Comparison of ENCODE assay signal across 7 mouse cellular contexts in genomic region chr7:112369046-112369445, GRCm38 (mm10). TPM values are rescaled to one million over a fixed set of nuclear protein-coding genes. Genes with fewer than 3 reads are reported as not detected.
DNase-seq lines count a peak whose midpoint lies in the region; ATAC-seq and TF ChIP-seq lines count a peak whose summit lies in the region.

No protein-coding gene starts in this region.

- 24% methylated on average over 2 of the region's 2 CpGs for WGBS in hindbrain, embryonic 16.5 days
- WGBS in midbrain, embryonic 13.5 days, result 35% methylated on average over 2 of the region's 2 CpGs
- WGBS in spleen, adult 2 months, result 41% methylated on average over 2 of the region's 2 CpGs

- H3K4me2 ChIP-seq in hindbrain, embryonic 16.5 days (ENCODE audit: low read length), result no peak overlapping the region
- no peak overlapping the region for H3K4me2 ChIP-seq in midbrain, embryonic 13.5 days (replicated peaks)

- H3K27ac ChIP-seq in hindbrain, embryonic 16.5 days (ENCODE audit: low read depth, low read length), result no peak overlapping the region
- H3K27ac ChIP-seq in midbrain, embryonic 13.5 days, result no peak overlapping the region
- no peak overlapping the region for H3K27ac ChIP-seq in spleen, adult 2 months (ENCODE audit: insufficient read depth, low read length)

- DNase-seq in cerebellum, postnatal 10 days, result peak; percentile 93 to 95
- DNase-seq in frontal cortex, postnatal 14 days (ENCODE audit: low spot score in 2 of 2), result peak; percentile 68 to 83
- peak; percentile 80 to 88 for DNase-seq in left cerebral cortex, postnatal 10 days (ENCODE audit: extremely low spot score in 1 of 2, low spot score in 2 of 2)
- peak; percentile 14 to 52 for DNase-seq in spleen, adult 2 months (ENCODE audit: low read depth in 1 of 2, low spot score in 2 of 2)

- intact Hi-C loops in left cerebral cortex, postnatal 10 days (cut with DNase I), result loop anchor here (2.0 to 10.0 kb wide), 2 partner anchors 186 to 284 kb away; no protein-coding TSS in a partner anchor

- H3K4me1 ChIP-seq in hindbrain, embryonic 16.5 days (ENCODE audit: control insufficient read depth, insufficient read depth, low read depth, low read length), result no peaks in the 10 kb centered on the region
- no peaks in the 10 kb centered on the region for H3K4me1 ChIP-seq in midbrain, embryonic 13.5 days (replicated peaks)
- H3K4me1 ChIP-seq in spleen, adult 2 months (ENCODE audit: control insufficient read depth, insufficient read depth, insufficient read length), result no peaks in the 10 kb centered on the region

- no peaks in the 10 kb centered on the region for H3K36me3 ChIP-seq in hindbrain, embryonic 16.5 days (ENCODE audit: control insufficient read depth, insufficient read depth, low read length)
- no peaks in the 10 kb centered on the region for H3K36me3 ChIP-seq in midbrain, embryonic 13.5 days
- no peaks in the 10 kb centered on the region for H3K36me3 ChIP-seq in spleen, adult 2 months (ENCODE audit: control insufficient read depth, insufficient read depth, low read length)

- TF ChIP-seq CTCF in spleen, adult 2 months (IDR thresholded peaks at IDR 0.05; ENCODE audit: extremely low read depth, insufficient read depth, insufficient read length, insufficient replicate concordance), result peak; percentile 79; the same call in 1 of the 2 replicates

- H3K9me3 ChIP-seq in hindbrain, embryonic 16.5 days (ENCODE audit: control insufficient read depth, low read length), result no peaks in the 10 kb centered on the region
- no peaks in the 10 kb centered on the region for H3K9me3 ChIP-seq in midbrain, embryonic 13.5 days

- H3K4me3 ChIP-seq in hindbrain, embryonic 16.5 days (ENCODE audit: low read length), result no peak overlapping the region
- H3K4me3 ChIP-seq in midbrain, embryonic 13.5 days (replicated peaks), result no peak overlapping the region
- no peak overlapping the region for H3K4me3 ChIP-seq in spleen, adult 2 months (ENCODE audit: extremely low read depth, insufficient read depth, insufficient read length)

- no peak for TF ChIP-seq POLR2A in spleen, adult 2 months (IDR thresholded peaks at IDR 0.05; ENCODE audit: low read depth, low read length)

- ATAC-seq in activated CD4-positive, CD25-positive, alpha-beta regulatory T cell, adult 4 months, result peak; percentile 76
- ATAC-seq in hindbrain, embryonic 16.5 days, result peak; percentile 76
- ATAC-seq in midbrain, embryonic 13.5 days, result peak; percentile 73; the same call in 1 of the 2 replicates

- no peaks in the 10 kb centered on the region for H3K27me3 ChIP-seq in hindbrain, embryonic 16.5 days (replicated peaks; ENCODE audit: control insufficient read depth, insufficient read depth, low read length)
- no peaks in the 10 kb centered on the region for H3K27me3 ChIP-seq in midbrain, embryonic 13.5 days
- H3K27me3 ChIP-seq in spleen, adult 2 months (ENCODE audit: control insufficient read depth, insufficient read depth, low read length), result no peaks in the 10 kb centered on the region

- H3K9ac ChIP-seq in hindbrain, embryonic 16.5 days (ENCODE audit: low read depth, low read length), result no peak overlapping the region
- H3K9ac ChIP-seq in midbrain, embryonic 13.5 days (replicated peaks), result no peak overlapping the region

RNA-seq across cellular contexts. Expression of gene Parva, which starts 58.3 kb away (rescaled TPM):
- polyA plus RNA-seq in activated CD4-positive, CD25-positive, alpha-beta regulatory T cell, adult 4 months (2017; shearing (Covaris generic)), result not detected
- polyA plus RNA-seq in hindbrain, embryonic 16.5 days (2015; fragmentation: Nextera tagmentation; extraction: Ambion mirVana), result 28.5 and 34.3 TPM in 2 replicates
- total RNA-seq in left cerebral cortex, postnatal 10 days (2021), result 10 to 100 TPM; 38.6 to 38.8 TPM
- 29.3 and 30.3 TPM in 2 replicates for polyA plus RNA-seq in midbrain, embryonic 13.5 days (2015; fragmentation: Nextera tagmentation; extraction: Ambion mirVana)
- 7.1 and 7.4 TPM in 2 replicates for polyA plus RNA-seq in spleen, adult 2 months (2012; rRNA removed)

Comparison
In these comparisons a context has a peak if more than half of its experiments do, and no peak if none do; other contexts are left out.
1. DNase-seq: peak in every context shown above with its lines; median percentile 94 in cerebellum, postnatal 10 days; 84 in left cerebral cortex, postnatal 10 days; 76 in frontal cortex, postnatal 14 days; 33 in spleen, adult 2 months.